Mouse (Mus musculus) embryonic facial prominence, embryonic 15.5 days (tissue): ENCODE data around the gene Cbx6. TPM values are rescaled to one million over a fixed set of nuclear protein-coding genes. Genes with fewer than 3 reads are reported as not detected.
A peak's percentile ranks its signal among the peaks of the same experiment; 100 is the strongest.

ENCODE experiments used
- ATAC-seq: fragments of 200-750 bp; cut with Nextera tagmentation; 2 replicates; pipeline ENCODE4 v1.8.0; 2017; ENCODE audit warnings: low read depth, moderate TSS enrichment; ENCODE audit not compliant: insufficient number of reproducible peaks, low FRiP score, low TSS enrichment
- H3K27ac ChIP-seq: fragments of 300-500 bp; sonication (generic); replicated peaks from 2 replicates; pipeline ENCODE4 v1.5.1; 2015; ENCODE audit warnings: mild to moderate bottlenecking, inconsistent platforms
- H3K27me3 ChIP-seq: fragments of 300-500 bp; sonication (generic); 2 replicates; pipeline ENCODE4 v1.6.1; 2015; ENCODE audit warnings: inconsistent platforms
- H3K36me3 ChIP-seq: fragments of 300-500 bp; sonication (generic); 2 replicates; pipeline ENCODE4 v1.6.1; 2015; ENCODE audit warnings: mild to moderate bottlenecking, inconsistent platforms
- H3K4me1 ChIP-seq: fragments of 300-500 bp; sonication (generic); 2 replicates; pipeline ENCODE4 v1.6.1; 2015; ENCODE audit warnings: inconsistent platforms
- H3K4me2 ChIP-seq: fragments of 300-500 bp; sonication (generic); replicated peaks from 2 replicates; pipeline ENCODE4 v1.6.1; 2015; ENCODE audit warnings: mild to moderate bottlenecking, inconsistent platforms
- H3K4me3 ChIP-seq: fragments of 300-500 bp; sonication (generic); replicated peaks from 2 replicates; pipeline ENCODE4 v1.5.1; 2015; ENCODE audit warnings: mild to moderate bottlenecking, inconsistent platforms
- H3K9ac ChIP-seq: fragments of 300-500 bp; sonication (generic); 2 replicates; pipeline ENCODE4 v1.6.1; 2015; ENCODE audit warnings: inconsistent platforms
- H3K9me3 ChIP-seq: fragments of 300-500 bp; sonication (generic); replicated peaks from 2 replicates; pipeline ENCODE4 v1.6.1; 2016; ENCODE audit warnings: inconsistent platforms
- WGBS: fragments of 180-500 bp; shearing (Covaris S2); methylation state at CpG from one replicate; pipeline ENCODE4 v1.1.7; 2015; 5-methylcytosine and 5-hydroxymethylcytosine counted together
- polyA plus RNA-seq: library from polyadenylated mRNA; unstranded; fragments of >200 nt; fragmentation: Nextera tagmentation; extraction: Ambion mirVana; gene quantifications from 2 replicates; pipeline ENCODE4 v1.2.1, GENCODE M21; 2015

Cbx6 gene
- polyA plus RNA-seq, 1 experiment from 2014 or later = 90.7 TPM

GRCm38 (mm10) chr15:79859821-79860220, 25.3 kb upstream of the Cbx6 start:
- no peak overlapping the region for H3K4me3 ChIP-seq
- no peaks in the 10 kb centered on the region for H3K9me3 ChIP-seq
- H3K9ac ChIP-seq = no peak overlapping the region
- no peak overlapping the region for H3K4me2 ChIP-seq
- no peaks in the 10 kb centered on the region for H3K4me1 ChIP-seq
- no peaks in the 10 kb centered on the region for H3K36me3 ChIP-seq
- WGBS = 84% methylated on average over 9 of the region's 9 CpGs
- no peak overlapping the region for H3K27ac ChIP-seq
- ATAC-seq = no peak
- H3K27me3 ChIP-seq = no peaks in the 10 kb centered on the region

- Histone ChIP-seq H3K27me3 (no peaks in the 10 kb centered on the region), H3K4me1 (no peaks in the 10 kb centered on the region), H3K4me3 (no peak overlapping the region), H3K9ac (no peak overlapping the region), H3K27ac (no peak overlapping the region), H3K9me3 (no peaks in the 10 kb centered on the region), H3K4me2 (no peak overlapping the region), H3K36me3 (no peaks in the 10 kb centered on the region)
- WGBS = 73% methylated on average over 5 of the region's 5 CpGs
- ATAC-seq = no peak
Measured at GRCm38 (mm10) chr15:79858979-79859378, 24.5 kb upstream of the Cbx6 start.

GRCm38 (mm10) chr15:79850143-79850542, 15.7 kb upstream of the Cbx6 start:
- Histone ChIP-seq H3K27ac (no peak overlapping the region), H3K4me3 (no peak overlapping the region), H3K4me1 (peaks cover 17% of the 10 kb centered on the region), H3K4me2 (no peak overlapping the region), H3K27me3 (no peaks in the 10 kb centered on the region), H3K9ac (no peak overlapping the region), H3K36me3 (no peaks in the 10 kb centered on the region), H3K9me3 (no peaks in the 10 kb centered on the region)
- 91% methylated on average over 2 of the region's 2 CpGs for WGBS
- ATAC-seq = no peak

GRCm38 (mm10) chr15:79847100-79847499, 12.6 kb upstream of the Cbx6 start:
- no peaks in the 10 kb centered on the region for H3K27me3 ChIP-seq
- 20% methylated on average over 5 of the region's 5 CpGs for WGBS
- peak; percentile 82; the same call in 1 of the 2 replicates for ATAC-seq
- H3K4me2 ChIP-seq = no peak overlapping the region
- H3K9ac ChIP-seq = no peak overlapping the region
- H3K9me3 ChIP-seq = no peaks in the 10 kb centered on the region
- no peaks in the 10 kb centered on the region for H3K36me3 ChIP-seq
- peaks cover 17% of the 10 kb centered on the region for H3K4me1 ChIP-seq
- H3K27ac ChIP-seq = peak overlapping the region; percentile 35
- no peak overlapping the region for H3K4me3 ChIP-seq

- WGBS = 67% methylated on average over 4 of the region's 4 CpGs
- no peak for ATAC-seq
- H3K36me3 ChIP-seq = no peaks in the 10 kb centered on the region
- H3K27ac ChIP-seq = no peak overlapping the region
- H3K9me3 ChIP-seq = no peaks in the 10 kb centered on the region
- no peak overlapping the region for H3K4me2 ChIP-seq
- no peak overlapping the region for H3K9ac ChIP-seq
- H3K4me3 ChIP-seq = no peak overlapping the region
- peaks cover 17% of the 10 kb centered on the region for H3K4me1 ChIP-seq
- no peaks in the 10 kb centered on the region for H3K27me3 ChIP-seq
Measured at GRCm38 (mm10) chr15:79845986-79846385, 11.5 kb upstream of the Cbx6 start.

GRCm38 (mm10) chr15:79842985-79843384, 8.5 kb upstream of the Cbx6 start:
- Histone ChIP-seq H3K9ac (no peak overlapping the region), H3K4me1 (peaks cover 15% of the 10 kb centered on the region), H3K36me3 (no peaks in the 10 kb centered on the region), H3K27me3 (no peaks in the 10 kb centered on the region), H3K27ac (no peak overlapping the region), H3K4me3 (no peak overlapping the region), H3K4me2 (no peak overlapping the region), H3K9me3 (no peaks in the 10 kb centered on the region)
- ATAC-seq = no peak
- WGBS = 93% methylated on average over 3 of the region's 3 CpGs

GRCm38 (mm10) chr15:79840281-79840680, 5.8 kb upstream of the Cbx6 start:
- no peaks in the 10 kb centered on the region; the same call in 1 of the 2 replicates for H3K4me1 ChIP-seq
- no peak for ATAC-seq
- no peak overlapping the region for H3K9ac ChIP-seq
- H3K4me3 ChIP-seq = no peak overlapping the region
- no peak overlapping the region for H3K4me2 ChIP-seq
- no peak overlapping the region for H3K27ac ChIP-seq
- no peaks in the 10 kb centered on the region for H3K9me3 ChIP-seq
- 46% methylated on average over 2 of the region's 2 CpGs for WGBS
- H3K36me3 ChIP-seq = no peaks in the 10 kb centered on the region
- no peaks in the 10 kb centered on the region for H3K27me3 ChIP-seq

- no peaks in the 10 kb centered on the region for H3K27me3 ChIP-seq
- H3K4me3 ChIP-seq = peak overlapping the region; percentile 78
- WGBS = 38% methylated on average over 9 of the region's 9 CpGs
- no peak for ATAC-seq
- H3K36me3 ChIP-seq = 0 out of 2 replicates have a peak, but pooled peaks cover 6% of the 10 kb centered on the region
- H3K9ac ChIP-seq = no peak overlapping the region
- peaks cover 36% of the 10 kb centered on the region for H3K4me1 ChIP-seq
- H3K4me2 ChIP-seq = peak overlapping the region; percentile 80
- H3K9me3 ChIP-seq = no peaks in the 10 kb centered on the region
- H3K27ac ChIP-seq = peak overlapping the region; percentile 98
Measured at GRCm38 (mm10) chr15:79834881-79835260, 383 bp upstream of the Cbx6 start.

GRCm38 (mm10) chr15:79833251-79834050, 1.0 kb downstream of the Cbx6 start:
- ATAC-seq = peak; percentile 22; the same call in 1 of the 2 replicates
- WGBS = under 1% methylated on average over 41 of the region's 41 CpGs
- Histone ChIP-seq H3K27ac (peak overlapping the region; percentile 98), H3K27me3 (no peaks in the 10 kb centered on the region), H3K36me3 (peaks cover 14% of the 10 kb centered on the region), H3K9me3 (no peaks in the 10 kb centered on the region), H3K9ac (peak overlapping the region; percentile 83), H3K4me1 (peaks cover 51% of the 10 kb centered on the region), H3K4me2 (peak overlapping the region; percentile 80), H3K4me3 (peak overlapping the region; percentile 78)

GRCm38 (mm10) chr15:79832064-79832900, 2.2 kb downstream of the Cbx6 start:
- ATAC-seq = no peak
- no peaks in the 10 kb centered on the region for H3K27me3 ChIP-seq
- H3K36me3 ChIP-seq = peaks cover 26% of the 10 kb centered on the region
- peaks cover 62% of the 10 kb centered on the region for H3K4me1 ChIP-seq
- H3K4me2 ChIP-seq = peak overlapping the region; percentile 80
- H3K9me3 ChIP-seq = no peaks in the 10 kb centered on the region
- H3K27ac ChIP-seq = peak overlapping the region; percentile 98
- no peak overlapping the region for H3K9ac ChIP-seq
- 27% methylated on average over 18 of the region's 18 CpGs for WGBS
- peak overlapping the region; percentile 78 for H3K4me3 ChIP-seq

- no peak overlapping the region for H3K27ac ChIP-seq
- peaks cover 78% of the 10 kb centered on the region for H3K4me1 ChIP-seq
- no peak overlapping the region for H3K4me2 ChIP-seq
- H3K27me3 ChIP-seq = no peaks in the 10 kb centered on the region
- 14% methylated on average over 4 of the region's 4 CpGs for WGBS
- peaks cover 32% of the 10 kb centered on the region for H3K36me3 ChIP-seq
- no peak overlapping the region for H3K9ac ChIP-seq
- no peak overlapping the region for H3K4me3 ChIP-seq
- no peaks in the 10 kb centered on the region for H3K9me3 ChIP-seq
- no peak for ATAC-seq
Measured at GRCm38 (mm10) chr15:79830388-79830787, 4.1 kb downstream of the Cbx6 start.
